Mouse (Mus musculus): Measurements from ENCODE around the gene Runx2.

Runx2 gene

DNA sequence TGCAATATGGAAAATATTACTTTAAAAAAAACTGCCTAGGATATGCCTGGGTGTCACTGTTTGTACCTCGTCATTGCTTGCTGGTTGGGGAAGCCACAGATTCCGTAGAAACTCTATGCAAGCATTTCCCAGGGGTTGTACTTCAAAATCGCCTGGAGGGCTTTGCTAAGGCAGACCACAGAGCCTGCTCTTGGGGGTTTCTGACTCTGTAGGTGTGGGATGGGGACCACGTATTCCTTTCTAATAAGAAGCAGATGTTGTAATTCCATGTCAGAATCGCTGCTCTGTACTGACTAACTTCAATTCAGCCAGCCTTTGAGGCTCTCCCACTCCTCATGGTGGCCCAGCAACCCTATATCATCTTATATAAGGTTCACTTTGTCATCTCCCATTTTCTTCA lies 46.1 kb downstream of the Runx2 start:
- no peak for DNase-seq (ENCODE audit: inconsistent ontology term)

- peak; percentile 40 for DNase-seq (ENCODE audit: inconsistent ontology term)
Measured at GRCm38 (mm10) chr17:44767375-44767774, 47.2 kb downstream of the Runx2 start.

DNA sequence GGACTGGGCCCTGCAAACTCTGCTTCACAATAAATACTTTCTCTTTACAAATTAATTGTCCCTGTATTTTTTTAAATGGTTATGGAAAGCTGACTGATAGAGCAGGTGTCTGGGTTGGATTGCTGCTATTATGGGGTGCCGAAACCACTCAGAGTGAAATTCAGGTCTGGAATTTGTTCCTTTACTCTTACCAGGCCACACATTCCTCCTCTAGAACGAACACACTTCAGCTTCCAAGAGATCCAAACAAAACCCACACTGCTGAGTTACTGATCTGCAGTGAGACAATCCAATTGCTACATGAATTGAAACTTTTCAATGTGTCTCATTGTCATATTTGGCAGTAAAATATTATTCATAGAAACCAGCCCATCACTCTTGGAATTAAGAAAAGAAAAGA lies 47.6 kb downstream of the Runx2 start:
- peak; percentile 55 for DNase-seq (ENCODE audit: inconsistent ontology term)

DNA sequence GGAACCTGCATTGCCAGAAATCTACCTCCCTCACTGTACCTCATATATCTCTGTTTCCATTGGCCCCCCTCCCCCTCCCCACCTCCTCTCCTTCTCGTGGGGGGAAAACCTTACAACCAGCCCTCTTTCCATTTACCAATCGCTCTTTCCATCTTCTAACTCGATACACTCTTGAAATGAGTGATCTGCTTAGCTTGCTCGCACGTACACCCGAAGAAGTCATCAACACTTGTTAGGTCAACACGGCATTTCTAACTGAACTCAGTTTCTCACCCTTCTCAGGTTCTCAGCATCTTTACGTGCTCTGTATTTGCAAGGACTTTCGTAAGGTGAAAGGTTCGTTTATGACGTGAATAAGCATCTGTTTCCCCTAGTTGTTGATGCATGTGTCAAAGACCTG lies 48.3 kb downstream of the Runx2 start:
- DNase-seq (ENCODE audit: inconsistent ontology term), result no peak

- no peak for DNase-seq (ENCODE audit: inconsistent ontology term)
Measured at GRCm38 (mm10) chr17:44745378-44745777, 69.2 kb downstream of the Runx2 start.

- DNase-seq (ENCODE audit: inconsistent ontology term), result no peak
Measured at GRCm38 (mm10) chr17:44743780-44744179, 70.8 kb downstream of the Runx2 start.

DNA sequence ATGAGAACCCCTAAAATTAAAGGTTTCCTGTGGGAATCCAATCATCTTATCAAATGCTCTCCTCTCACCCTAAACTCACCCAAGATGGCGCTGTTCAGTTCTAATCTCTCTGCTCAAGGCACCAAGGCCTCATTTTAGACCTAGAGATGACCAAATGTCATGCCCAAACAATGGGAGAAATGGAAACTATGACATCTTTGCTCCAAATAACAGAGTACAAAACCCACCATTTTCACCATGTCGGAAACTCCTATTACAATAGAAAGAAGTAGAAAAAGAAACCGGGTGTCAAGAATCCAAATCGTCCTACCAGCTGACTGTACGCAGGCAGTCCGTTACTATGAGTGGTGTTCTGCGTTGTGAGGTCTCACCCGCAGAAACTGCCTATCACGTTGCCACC lies 72.4 kb downstream of the Runx2 start:
- no peak for DNase-seq (ENCODE audit: inconsistent ontology term)

- DNase-seq (ENCODE audit: inconsistent ontology term), result peak; percentile 78
Measured at GRCm38 (mm10) chr17:44738121-44738637, 76.4 kb downstream of the Runx2 start.

- peak; percentile 54 for DNase-seq (ENCODE audit: inconsistent ontology term)
Measured at GRCm38 (mm10) chr17:44737275-44738120, 77.1 kb downstream of the Runx2 start.

DNA sequence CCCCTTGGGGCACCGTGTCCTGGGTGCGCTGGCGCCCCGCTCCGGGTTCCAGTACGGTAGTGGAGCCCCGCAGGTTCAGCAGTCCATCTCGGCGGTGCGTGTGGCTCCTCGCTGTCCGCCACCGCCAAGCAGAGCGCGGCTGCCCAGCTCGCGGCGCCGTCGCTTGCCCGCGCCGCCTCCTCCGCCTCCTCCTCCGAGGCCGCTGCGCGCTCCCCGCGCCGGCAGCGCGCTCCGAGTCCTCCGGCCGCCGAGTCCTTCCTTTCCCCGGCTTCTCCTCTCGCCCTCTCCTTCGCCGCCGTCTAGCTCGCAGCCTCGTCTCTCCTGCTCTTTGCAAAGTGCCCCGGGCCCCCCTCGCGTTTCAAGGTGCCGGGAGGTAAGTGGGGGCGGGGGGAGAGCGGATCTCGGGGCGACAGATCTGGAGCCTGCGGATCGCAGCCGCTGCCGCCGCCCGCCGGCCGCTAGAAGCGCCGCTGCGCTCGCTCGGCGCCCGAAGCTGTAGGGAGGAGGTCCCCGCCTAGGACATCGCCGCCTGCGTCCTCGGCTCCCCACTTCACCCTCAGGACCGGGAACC lies 78.5 kb downstream of the Runx2 start:
- peak; percentile 88 for DNase-seq (ENCODE audit: inconsistent ontology term)

DNA sequence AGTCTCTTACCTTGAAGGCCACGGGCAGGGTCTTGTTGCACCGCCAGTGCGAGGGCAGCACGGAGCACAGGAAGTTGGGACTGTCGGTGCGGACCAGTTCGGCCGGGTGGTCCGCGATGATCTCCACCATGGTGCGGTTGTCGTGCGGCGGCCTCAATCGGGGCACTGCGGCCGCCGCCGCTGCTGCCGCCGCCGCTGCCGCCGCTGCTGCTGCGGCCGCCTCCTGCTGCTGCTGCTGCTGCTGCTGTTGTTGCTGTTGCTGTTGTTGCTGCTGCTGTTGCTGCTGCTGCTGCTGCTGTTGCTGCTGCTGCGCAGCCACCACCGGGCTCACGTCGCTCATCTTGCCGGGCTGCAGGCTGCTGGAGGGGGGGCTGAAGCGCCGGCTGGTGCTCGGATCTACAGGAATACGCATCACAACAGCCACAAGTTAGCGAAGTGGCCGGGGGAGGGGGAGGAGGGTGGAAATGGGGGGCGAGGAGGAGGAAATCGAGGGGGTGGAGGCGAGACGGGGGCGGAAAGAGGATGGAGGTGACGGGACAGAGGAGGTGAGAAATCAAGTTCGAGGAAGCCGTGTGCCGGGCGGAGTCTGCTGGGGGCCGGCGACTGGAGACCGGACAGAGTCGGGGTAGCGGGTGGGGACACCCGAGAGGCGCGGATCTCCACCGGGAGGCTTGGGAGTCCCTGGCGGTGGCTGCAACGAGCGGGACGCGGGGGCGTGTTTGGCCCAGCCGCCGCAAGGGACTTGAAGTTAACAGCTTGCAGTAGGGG lies 79.2 kb downstream of the Runx2 start:
- DNase-seq (ENCODE audit: inconsistent ontology term), result peak; percentile 84

GRCm38 (mm10) chr17:44734501-44735222 lies 79.9 kb downstream of the Runx2 start:
- peak; percentile 82 for DNase-seq (ENCODE audit: inconsistent ontology term)

GRCm38 (mm10) chr17:44733544-44734310 lies 80.9 kb downstream of the Runx2 start:
- peak; percentile 69 for DNase-seq (ENCODE audit: inconsistent ontology term)

DNA sequence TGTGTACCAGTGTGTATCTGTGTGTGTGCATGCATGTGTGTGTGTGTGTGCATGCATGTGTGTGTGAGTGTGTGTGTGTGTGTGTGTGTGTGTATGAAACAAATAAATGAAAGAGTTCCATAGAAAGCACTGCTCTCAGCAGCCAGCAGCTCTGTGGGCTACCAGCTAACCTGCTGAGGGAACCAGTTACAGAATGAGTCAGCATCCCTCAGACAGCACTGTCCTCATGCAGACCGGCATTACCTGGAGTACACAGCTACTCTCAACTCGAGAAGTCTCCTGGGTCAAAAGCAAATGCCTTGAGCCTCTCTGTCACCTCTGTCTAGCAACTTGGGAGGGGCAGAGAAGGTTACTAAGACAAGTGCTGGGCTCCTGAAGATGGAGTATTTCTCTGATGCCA lies 86.1 kb downstream of the Runx2 start:
- no peak for DNase-seq (ENCODE audit: inconsistent ontology term)

- no peak for DNase-seq (ENCODE audit: inconsistent ontology term)
Measured at GRCm38 (mm10) chr17:44727675-44728074, 86.9 kb downstream of the Runx2 start.

DNA sequence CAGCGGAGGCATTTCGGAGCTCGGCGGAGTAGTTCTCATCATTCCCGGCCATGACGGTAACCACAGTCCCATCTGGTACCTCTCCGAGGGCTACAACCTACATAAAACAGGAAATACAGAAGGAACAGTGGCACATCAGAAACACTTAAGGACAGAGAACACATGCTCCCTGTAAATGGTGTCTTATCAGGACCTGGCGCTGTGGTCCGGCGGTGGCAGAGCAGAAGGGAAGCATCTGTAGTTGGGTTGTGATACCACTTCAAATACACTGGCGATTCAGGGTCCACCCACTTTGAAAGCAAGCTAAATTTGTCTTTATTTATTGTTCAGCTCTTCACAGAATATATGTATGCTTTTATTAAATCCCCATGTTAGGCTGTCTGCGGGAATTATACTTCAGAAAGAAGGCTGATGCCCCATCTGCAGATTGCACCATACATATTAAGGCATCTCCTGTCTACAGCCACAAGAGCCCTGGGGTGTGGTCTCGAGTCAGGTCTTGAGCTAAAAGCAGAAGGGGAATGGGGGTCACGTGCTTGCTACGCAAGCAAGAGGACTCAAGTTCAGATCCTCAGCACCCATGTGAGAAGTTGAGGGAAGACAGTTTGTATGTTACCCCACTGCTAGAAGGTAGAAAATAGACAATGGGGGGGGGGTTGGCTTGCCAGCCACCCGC lies 89.7 kb downstream of the Runx2 start:
- no peak for DNase-seq (ENCODE audit: inconsistent ontology term)

GRCm38 (mm10) chr17:44724255-44724654 lies 90.3 kb downstream of the Runx2 start:
- DNase-seq (ENCODE audit: inconsistent ontology term), result no peak

- DNase-seq (ENCODE audit: inconsistent ontology term), result no peak
Measured at GRCm38 (mm10) chr17:44722103-44722792, 92.3 kb downstream of the Runx2 start.

GRCm38 (mm10) chr17:44718591-44718990 lies 96.0 kb downstream of the Runx2 start:
- peak; percentile 28 for DNase-seq (ENCODE audit: inconsistent ontology term)

GRCm38 (mm10) chr17:44718036-44718435 lies 96.6 kb downstream of the Runx2 start:
- DNase-seq (ENCODE audit: inconsistent ontology term), result peak; percentile 66
